26 mouse cellular contexts compared by ENCODE assay signal in the genomic region with DNA sequence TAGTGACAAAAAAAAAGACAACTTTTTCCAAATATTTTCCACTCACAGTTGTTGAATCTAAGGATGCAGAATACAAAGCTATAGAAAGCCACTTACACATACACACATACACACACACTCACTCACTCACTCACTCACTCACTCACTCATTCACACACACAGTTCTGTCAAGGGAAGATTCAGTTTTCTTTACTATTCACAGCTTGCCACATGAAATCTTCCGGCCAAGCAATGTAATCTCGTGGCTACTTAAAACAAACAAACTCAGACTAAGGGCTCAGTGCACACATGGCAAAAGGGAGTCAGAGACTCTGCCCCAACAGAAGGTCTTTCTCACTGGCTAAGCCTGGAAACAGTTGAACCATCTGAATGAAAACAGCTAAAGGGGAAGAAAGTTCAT. TPM values are rescaled to one million over a fixed set of nuclear protein-coding genes. Genes with fewer than 3 reads are reported as not detected.
"Had no signal": no experiment of that assay in that cellular context is flagged by ENCODE, and none has a peak within 500 bp of the region (broad histone marks: within the 10 kb centered on the region; RNA-seq: fewer than 3 reads in every experiment).

No protein-coding gene starts in this region.

- H3K27ac ChIP-seq: gastrocnemius, adult 2 months; heart, adult 2 months; heart, embryonic 13.5 days; heart, embryonic 15.5 days; hindbrain, embryonic 13.5 days; hindbrain, embryonic 15.5 days; hindbrain, postnatal 0 days; kidney, embryonic 15.5 days; kidney, postnatal 0 days; left cerebral cortex, adult 2 months; limb, embryonic 12.5 days had no signal

- H3K36me3 ChIP-seq: heart, embryonic 13.5 days; heart, embryonic 15.5 days; hindbrain, embryonic 13.5 days; hindbrain, embryonic 15.5 days; kidney, embryonic 15.5 days; limb, embryonic 10.5 days; limb, embryonic 12.5 days had no signal

- H3K27me3 ChIP-seq: heart, embryonic 13.5 days; heart, embryonic 15.5 days; hindbrain, embryonic 13.5 days; hindbrain, embryonic 15.5 days; kidney, embryonic 15.5 days had no signal

- H3K4me2 ChIP-seq: heart, embryonic 11.5 days; heart, embryonic 13.5 days; heart, embryonic 15.5 days; hindbrain, embryonic 13.5 days; hindbrain, embryonic 15.5 days; kidney, embryonic 15.5 days; limb, embryonic 12.5 days had no signal

- H3K4me1 ChIP-seq: hindbrain, embryonic 15.5 days had no signal

- H3K4me3 ChIP-seq: gastrocnemius, adult 2 months; heart, adult 2 months; heart, embryonic 13.5 days; heart, embryonic 15.5 days; hindbrain, embryonic 13.5 days; hindbrain, embryonic 15.5 days; kidney, embryonic 15.5 days; left cerebral cortex, adult 2 months; limb, embryonic 10.5 days; limb, embryonic 12.5 days had no signal

- H3K9me3 ChIP-seq: heart, embryonic 13.5 days; heart, embryonic 15.5 days; hindbrain, embryonic 13.5 days; hindbrain, embryonic 15.5 days; kidney, embryonic 15.5 days; limb, embryonic 10.5 days; limb, embryonic 12.5 days had no signal

- ATAC-seq: hindbrain, postnatal 0 days; intestine, embryonic 16.5 days had no signal

- DNase-seq: gastrocnemius, adult 2 months; gastrocnemius, postnatal 10 days; gastrocnemius, postnatal 36 days; heart, adult 11 months; heart, adult 2 months; heart, postnatal 14 days; heart, postnatal 36 days; kidney, adult 11 months; kidney, adult 2 months; kidney, adult 9 months; kidney, postnatal 14 days; kidney, postnatal 36 days; layer of hippocampus, adult 9-11 months had no signal

- H3K9ac ChIP-seq: heart, embryonic 13.5 days; heart, embryonic 15.5 days; hindbrain, embryonic 13.5 days; hindbrain, embryonic 15.5 days; kidney, embryonic 15.5 days; limb, embryonic 12.5 days had no signal

RNA-seq across cellular contexts. Expression of a gene that starts 53.8 kb away (rescaled TPM):
- total RNA-seq: hematopoietic stem cell, adult 5-6 weeks had no signal
